Mouse (Mus musculus): ENCODE results near the gene Spint4. TPM values are rescaled to one million over a fixed set of nuclear protein-coding genes. Genes with fewer than 3 reads are reported as not detected.
"Not testable (repeated sequence)": the region's sequence is repeated elsewhere in the genome, so short reads cannot be mapped to it uniquely, and the experiment has no call there.

The Spint4 gene
- polyA plus RNA-seq, 1 experiment: not detected

DNA sequence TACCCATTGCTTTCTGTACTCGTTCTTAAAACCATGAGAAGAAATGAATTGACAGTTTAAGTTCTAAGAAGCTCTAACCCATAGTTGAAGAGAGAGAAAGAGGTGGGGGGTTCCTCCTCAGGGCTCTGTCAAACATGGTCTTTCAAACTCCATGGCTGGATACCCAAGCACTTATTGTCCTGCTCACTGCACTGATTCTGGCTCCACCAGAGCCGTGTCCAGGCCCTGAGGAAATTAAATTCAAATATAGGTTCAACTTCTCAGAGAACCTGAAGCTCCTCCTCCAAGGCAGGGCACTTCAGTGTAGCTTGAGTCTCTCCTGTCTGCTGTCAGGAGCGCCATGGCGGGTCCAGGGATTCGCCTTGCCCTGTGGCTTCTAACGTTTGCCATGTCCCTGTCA lies 16.7 kb downstream of the Spint4 start, which contains the start of gene Spint5:
Gene Spint5, plus strand, starts transcription at position 301 of the 400 bp plus-strand sequence.
- H3K9ac ChIP-seq (ENCODE audit: low read depth, poor library complexity, severe bottlenecking): no peak within 1 kb of the TSS
- no peaks in the 10 kb centered on the region for H3K4me1 ChIP-seq (ENCODE audit: control insufficient read depth, insufficient read depth, low read length)
- no peaks in the 10 kb centered on the region for H3K36me3 ChIP-seq (ENCODE audit: control insufficient read depth, insufficient read depth, low read length, poor library complexity, severe bottlenecking)
- H3K27ac ChIP-seq (ENCODE audit: insufficient read depth, low read length): no peak within 1 kb of the TSS
- H3K27me3 ChIP-seq (ENCODE audit: control insufficient read depth, insufficient read depth, low read length, poor library complexity, severe bottlenecking): no peaks in the 10 kb centered on the region; the same call in 1 of the 2 replicates
- TF ChIP-seq CTCF (IDR thresholded peaks at IDR 0.05; ENCODE audit: low read depth, low read length): no peak
- no peak for TF ChIP-seq POLR2A (IDR thresholded peaks at IDR 0.05; ENCODE audit: insufficient read depth, low read length)
- TF ChIP-seq EP300 (IDR thresholded peaks at IDR 0.05; ENCODE audit: insufficient read depth, low read depth, low read length): no peak
- no peak within 1 kb of the TSS for H3K4me3 ChIP-seq (ENCODE audit: low read depth, low read length)
- H3K9me3 ChIP-seq (replicated peaks; ENCODE audit: control insufficient read depth, insufficient read depth, low read length, poor library complexity, severe bottlenecking): no peaks in the 10 kb centered on the region

GRCm38 (mm10) chr2:164716194-164716786 lies 18.0 kb downstream of the Spint4 start:
- not testable (repeated sequence) for H3K27me3 ChIP-seq (ENCODE audit: control insufficient read depth, insufficient read depth, low read length, poor library complexity, severe bottlenecking); H3K9ac ChIP-seq (ENCODE audit: low read depth, poor library complexity, severe bottlenecking); H3K36me3 ChIP-seq (ENCODE audit: control insufficient read depth, insufficient read depth, low read length, poor library complexity, severe bottlenecking); H3K9me3 ChIP-seq (replicated peaks; ENCODE audit: control insufficient read depth, insufficient read depth, low read length, poor library complexity, severe bottlenecking); H3K4me3 ChIP-seq (ENCODE audit: low read depth, low read length); H3K4me1 ChIP-seq (ENCODE audit: control insufficient read depth, insufficient read depth, low read length); H3K27ac ChIP-seq (ENCODE audit: insufficient read depth, low read length)

DNA sequence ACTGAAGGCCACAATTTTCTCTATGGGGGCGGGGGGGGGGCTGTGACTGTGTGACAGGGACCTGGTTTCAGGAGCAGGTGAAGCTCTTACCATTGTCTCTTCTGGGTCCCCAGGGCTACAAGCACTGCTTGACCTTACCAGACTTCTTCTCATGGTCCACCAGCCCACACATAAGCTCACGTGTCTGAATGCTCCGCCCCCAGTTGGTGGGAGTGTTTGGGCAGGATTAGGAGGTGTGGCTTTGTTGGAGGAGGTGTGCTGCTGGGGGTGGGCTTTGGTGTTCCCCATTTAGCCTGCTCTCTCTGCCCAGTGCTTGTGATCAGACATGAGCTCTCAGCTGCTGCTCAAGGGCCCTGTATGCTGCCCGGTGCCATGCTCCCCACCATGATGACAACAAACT lies 25.0 kb downstream of the Spint4 start:
- no peaks in the 10 kb centered on the region for H3K4me1 ChIP-seq (ENCODE audit: control insufficient read depth, insufficient read depth, low read length)
- H3K9me3 ChIP-seq (replicated peaks; ENCODE audit: control insufficient read depth, insufficient read depth, low read length, poor library complexity, severe bottlenecking): no peaks in the 10 kb centered on the region
- H3K9ac ChIP-seq (ENCODE audit: low read depth, poor library complexity, severe bottlenecking): no peak overlapping the region
- no peaks in the 10 kb centered on the region; the same call in 1 of the 2 replicates for H3K27me3 ChIP-seq (ENCODE audit: control insufficient read depth, insufficient read depth, low read length, poor library complexity, severe bottlenecking)
- no peaks in the 10 kb centered on the region for H3K36me3 ChIP-seq (ENCODE audit: control insufficient read depth, insufficient read depth, low read length, poor library complexity, severe bottlenecking)
- H3K27ac ChIP-seq (ENCODE audit: insufficient read depth, low read length): no peak overlapping the region
- H3K4me3 ChIP-seq (ENCODE audit: low read depth, low read length): no peak overlapping the region
- TF ChIP-seq POLR2A (IDR thresholded peaks at IDR 0.05; ENCODE audit: insufficient read depth, low read length) (no peak), EP300 (IDR thresholded peaks at IDR 0.05; ENCODE audit: insufficient read depth, low read depth, low read length) (no peak)

DNA sequence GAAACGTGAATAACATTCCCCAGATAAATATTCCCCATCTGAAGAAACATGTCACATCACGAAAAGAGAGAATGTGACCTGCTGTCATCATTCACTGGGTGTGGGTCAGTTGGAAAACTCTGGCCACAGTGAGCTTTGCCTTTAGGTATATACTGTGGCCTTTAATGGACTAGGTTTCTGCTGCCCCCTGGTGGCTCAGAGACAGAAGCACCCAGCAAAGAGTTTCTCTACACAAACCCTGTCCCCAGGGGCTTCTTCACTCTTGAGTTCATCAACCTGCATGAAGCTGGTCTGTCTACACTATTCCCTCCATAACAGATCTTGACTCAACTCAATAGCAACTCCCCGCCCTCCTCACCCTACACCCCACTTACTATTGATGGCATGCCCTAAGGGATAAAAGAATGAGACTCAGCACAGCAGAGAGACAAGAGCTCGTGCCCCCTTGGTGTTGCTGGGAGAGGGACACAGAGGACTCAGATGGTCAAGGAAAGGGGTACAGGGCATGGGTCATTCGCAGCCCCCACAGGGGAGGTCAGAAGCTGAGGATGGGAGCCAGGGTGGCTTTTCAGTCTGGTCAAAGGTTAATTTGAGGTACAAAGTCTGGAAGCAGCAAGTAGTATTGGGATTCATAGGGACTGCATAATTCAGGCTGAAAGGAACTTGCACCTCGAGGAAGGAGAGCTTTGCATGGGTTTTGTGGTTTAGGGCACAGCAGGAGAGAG lies 27.8 kb downstream of the Spint4 start:
- no peak overlapping the region for H3K4me3 ChIP-seq (ENCODE audit: low read depth, low read length)
- H3K9ac ChIP-seq (ENCODE audit: low read depth, poor library complexity, severe bottlenecking): no peak overlapping the region
- H3K4me1 ChIP-seq (ENCODE audit: control insufficient read depth, insufficient read depth, low read length): no peaks in the 10 kb centered on the region
- H3K9me3 ChIP-seq (replicated peaks; ENCODE audit: control insufficient read depth, insufficient read depth, low read length, poor library complexity, severe bottlenecking): no peaks in the 10 kb centered on the region
- no peak overlapping the region for H3K27ac ChIP-seq (ENCODE audit: insufficient read depth, low read length)
- H3K36me3 ChIP-seq (ENCODE audit: control insufficient read depth, insufficient read depth, low read length, poor library complexity, severe bottlenecking): no peaks in the 10 kb centered on the region
- TF ChIP-seq CTCF (IDR thresholded peaks at IDR 0.05; ENCODE audit: low read depth, low read length) (peak; percentile 62), EP300 (IDR thresholded peaks at IDR 0.05; ENCODE audit: insufficient read depth, low read depth, low read length) (no peak)
- H3K27me3 ChIP-seq (ENCODE audit: control insufficient read depth, insufficient read depth, low read length, poor library complexity, severe bottlenecking): no peaks in the 10 kb centered on the region

GRCm38 (mm10) chr2:164731719-164732118 lies 33.4 kb downstream of the Spint4 start:
- no peaks in the 10 kb centered on the region for H3K4me1 ChIP-seq (ENCODE audit: control insufficient read depth, insufficient read depth, low read length)
- H3K36me3 ChIP-seq (ENCODE audit: control insufficient read depth, insufficient read depth, low read length, poor library complexity, severe bottlenecking): no peaks in the 10 kb centered on the region
- no peaks in the 10 kb centered on the region for H3K27me3 ChIP-seq (ENCODE audit: control insufficient read depth, insufficient read depth, low read length, poor library complexity, severe bottlenecking)
- H3K9me3 ChIP-seq (replicated peaks; ENCODE audit: control insufficient read depth, insufficient read depth, low read length, poor library complexity, severe bottlenecking): no peaks in the 10 kb centered on the region
- no peak overlapping the region for H3K9ac ChIP-seq (ENCODE audit: low read depth, poor library complexity, severe bottlenecking)
- no peak for TF ChIP-seq EP300 (IDR thresholded peaks at IDR 0.05; ENCODE audit: insufficient read depth, low read depth, low read length)
- TF ChIP-seq POLR2A (IDR thresholded peaks at IDR 0.05; ENCODE audit: insufficient read depth, low read length): no peak
- TF ChIP-seq CTCF (IDR thresholded peaks at IDR 0.05; ENCODE audit: low read depth, low read length): no peak
- H3K27ac ChIP-seq (ENCODE audit: insufficient read depth, low read length): no peak overlapping the region
- H3K4me3 ChIP-seq (ENCODE audit: low read depth, low read length): no peak overlapping the region

DNA sequence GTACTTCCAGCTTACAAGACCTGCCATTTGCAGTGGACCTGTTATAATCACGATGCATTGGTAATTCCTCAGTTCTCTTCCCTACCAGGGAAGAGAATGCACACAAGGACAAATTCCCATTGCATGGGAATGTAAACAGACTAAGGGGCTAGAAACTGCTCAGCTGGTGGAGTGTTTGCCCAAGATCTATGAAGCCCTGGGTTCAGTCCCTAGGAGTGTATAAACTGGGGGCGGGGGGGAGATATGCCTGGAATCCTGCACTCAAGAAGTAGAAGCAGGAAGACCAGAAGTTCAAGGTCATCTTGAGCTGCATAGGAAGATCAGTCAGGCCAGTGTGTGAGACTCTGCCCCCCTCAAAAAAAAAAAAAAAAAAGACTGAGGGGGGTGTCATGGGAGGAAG lies 35.0 kb downstream of the Spint4 start:
- Histone ChIP-seq H3K27me3 (ENCODE audit: control insufficient read depth, insufficient read depth, low read length, poor library complexity, severe bottlenecking) (no peaks in the 10 kb centered on the region), H3K36me3 (ENCODE audit: control insufficient read depth, insufficient read depth, low read length, poor library complexity, severe bottlenecking) (no peaks in the 10 kb centered on the region), H3K4me3 (ENCODE audit: low read depth, low read length) (no peak overlapping the region), H3K27ac (ENCODE audit: insufficient read depth, low read length) (no peak overlapping the region), H3K9me3 (replicated peaks; ENCODE audit: control insufficient read depth, insufficient read depth, low read length, poor library complexity, severe bottlenecking) (no peaks in the 10 kb centered on the region), H3K9ac (ENCODE audit: low read depth, poor library complexity, severe bottlenecking) (no peak overlapping the region), H3K4me1 (ENCODE audit: control insufficient read depth, insufficient read depth, low read length) (no peaks in the 10 kb centered on the region)
- TF ChIP-seq EP300 (IDR thresholded peaks at IDR 0.05; ENCODE audit: insufficient read depth, low read depth, low read length) (no peak), POLR2A (IDR thresholded peaks at IDR 0.05; ENCODE audit: insufficient read depth, low read length) (no peak), CTCF (IDR thresholded peaks at IDR 0.05; ENCODE audit: low read depth, low read length) (no peak)
